17 mouse cellular contexts compared by ENCODE assay signal in the genomic region with DNA sequence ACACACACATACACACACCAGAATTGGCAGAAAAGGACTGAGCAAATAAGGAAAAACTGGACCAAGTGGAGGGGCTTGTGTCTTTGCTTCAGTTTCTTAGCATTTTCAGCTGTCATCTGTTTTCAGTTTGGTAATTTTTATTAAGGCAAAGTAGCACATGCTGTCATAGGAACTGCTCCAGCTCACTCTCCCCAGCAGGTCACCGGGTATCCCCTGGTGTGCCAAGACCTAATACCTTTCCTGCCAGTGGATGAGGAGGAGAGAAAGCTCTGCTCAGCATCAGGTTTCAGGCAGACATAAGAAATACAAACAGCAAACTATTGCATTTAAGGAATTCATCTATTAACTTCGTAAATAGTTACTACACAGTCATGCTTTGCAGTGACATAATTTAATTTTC.
"Had no signal": no experiment of that assay in that cellular context is flagged by ENCODE, and none has a peak within 500 bp of the region (broad histone marks: within the 10 kb centered on the region; RNA-seq: fewer than 3 reads in every experiment).

No protein-coding gene starts in this region.

- ATAC-seq: midbrain, embryonic 13.5 days; midbrain, embryonic 16.5 days had no signal

- H3K4me1 ChIP-seq: liver, embryonic 13.5 days; midbrain, embryonic 13.5 days; neural tube, embryonic 13.5 days; stomach, embryonic 15.5 days had no signal

- H3K9ac ChIP-seq: liver, embryonic 13.5 days; midbrain, embryonic 13.5 days; neural tube, embryonic 13.5 days; stomach, embryonic 15.5 days had no signal

- H3K36me3 ChIP-seq: liver, embryonic 13.5 days; midbrain, embryonic 13.5 days; neural tube, embryonic 13.5 days; stomach, embryonic 15.5 days had no signal

- H3K27ac ChIP-seq: liver, embryonic 13.5 days; midbrain, embryonic 13.5 days; neural tube, embryonic 13.5 days; stomach, embryonic 15.5 days had no signal

- H3K9me3 ChIP-seq: liver, embryonic 13.5 days; midbrain, embryonic 13.5 days; neural tube, embryonic 13.5 days; stomach, embryonic 15.5 days had no signal

- H3K27me3 ChIP-seq: liver, embryonic 13.5 days; midbrain, embryonic 13.5 days; neural tube, embryonic 13.5 days; stomach, embryonic 15.5 days had no signal

- DNase-seq: kidney, adult 18-20 months; kidney, adult 9 months; kidney, postnatal 14 days; kidney, postnatal 4 days; liver, embryonic 13.5 days; lung, adult 2 months; lung, postnatal 14 days; lung, postnatal 4 days; retina, postnatal 1 day; right cerebral cortex, postnatal 25 days; spleen, adult 18-20 months; thymus, postnatal 25 days had no signal

- H3K4me3 ChIP-seq: liver, embryonic 13.5 days; midbrain, embryonic 13.5 days; myocyte; neural tube, embryonic 13.5 days; stomach, embryonic 15.5 days had no signal

- H3K4me2 ChIP-seq: liver, embryonic 13.5 days; midbrain, embryonic 13.5 days; neural tube, embryonic 13.5 days; stomach, embryonic 15.5 days had no signal
